Mouse (Mus musculus): Measurements from ENCODE around the gene Mctp1. TPM values are rescaled to one million over a fixed set of nuclear protein-coding genes. Genes with fewer than 3 reads are reported as not detected.

Mctp1 gene
- polyA plus RNA-seq, 1 experiment = 0.44 TPM

DNA sequence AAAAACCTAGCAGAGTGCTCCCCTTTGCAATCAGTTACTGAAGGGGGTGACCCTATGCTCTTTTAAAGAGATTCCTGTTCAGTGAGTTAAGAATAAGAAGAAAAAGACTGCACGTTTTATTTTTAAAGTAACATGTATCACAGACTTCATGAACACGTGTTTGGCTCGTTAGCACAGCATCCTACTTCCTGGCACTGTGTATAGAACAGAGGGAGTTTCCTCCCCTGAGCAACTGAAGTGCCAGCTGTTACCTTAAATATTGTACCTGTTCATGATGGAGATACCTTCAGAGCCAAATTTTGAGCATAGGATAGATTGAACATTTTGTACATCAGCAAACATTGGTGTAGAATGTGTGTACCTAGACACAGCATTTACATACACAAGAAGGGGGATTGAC lies 494.7 kb downstream of the Mctp1 start:
- Histone ChIP-seq H3K4me1 (ENCODE audit: control insufficient read depth, insufficient read depth, low read length) (no peaks in the 10 kb centered on the region), H3K36me3 (ENCODE audit: control insufficient read depth, insufficient read depth, low read length) (no peaks in the 10 kb centered on the region), H3K27ac (ENCODE audit: control insufficient read depth, insufficient read depth, low read depth, low read length) (no peak overlapping the region), H3K27me3 (ENCODE audit: control insufficient read depth, insufficient read depth, low read length) (no peaks in the 10 kb centered on the region), H3K4me3 (ENCODE audit: control insufficient read depth, low read depth, low read length) (no peak overlapping the region)
- TF ChIP-seq CTCF (IDR thresholded peaks at IDR 0.05; ENCODE audit: control insufficient read depth, insufficient read depth, insufficient replicate concordance, low read depth, low read length) (no peak), POLR2A (IDR thresholded peaks at IDR 0.05; ENCODE audit: control insufficient read depth, low read depth, low read length) (no peak)

DNA sequence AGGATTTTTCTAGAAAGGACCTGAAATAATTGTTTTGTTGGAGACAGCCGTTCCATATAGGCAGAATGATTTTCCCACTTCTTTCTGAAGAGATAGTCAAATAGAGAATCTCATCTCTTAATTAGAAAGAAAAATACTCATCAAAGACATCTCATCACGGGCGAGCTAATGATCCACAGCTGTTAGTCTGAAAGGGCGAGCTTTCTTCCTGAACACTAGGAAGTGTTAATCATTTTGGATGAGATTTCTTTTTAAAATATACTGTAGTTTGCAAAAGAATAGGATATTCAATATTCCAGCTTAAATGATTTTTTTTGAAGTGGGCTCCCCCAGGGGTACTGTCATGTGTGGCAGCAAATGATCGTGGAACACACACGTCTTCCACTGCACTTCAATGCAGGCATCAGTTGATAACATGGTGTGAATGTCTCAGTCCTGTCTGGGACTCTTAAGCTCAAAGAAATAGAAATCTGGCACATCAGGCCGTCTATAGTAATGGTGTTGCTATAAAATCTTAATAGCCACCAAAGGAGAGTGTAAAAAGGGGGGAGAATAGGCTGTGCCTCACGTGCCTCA lies 500.3 kb downstream of the Mctp1 start:
- no peaks in the 10 kb centered on the region for H3K36me3 ChIP-seq (ENCODE audit: control insufficient read depth, insufficient read depth, low read length)
- H3K27ac ChIP-seq (ENCODE audit: control insufficient read depth, insufficient read depth, low read depth, low read length) = no peak overlapping the region
- no peak for TF ChIP-seq POLR2A (IDR thresholded peaks at IDR 0.05; ENCODE audit: control insufficient read depth, low read depth, low read length)
- TF ChIP-seq CTCF (IDR thresholded peaks at IDR 0.05; ENCODE audit: control insufficient read depth, insufficient read depth, insufficient replicate concordance, low read depth, low read length) = no peak
- no peaks in the 10 kb centered on the region for H3K4me1 ChIP-seq (ENCODE audit: control insufficient read depth, insufficient read depth, low read length)
- H3K27me3 ChIP-seq (ENCODE audit: control insufficient read depth, insufficient read depth, low read length) = no peaks in the 10 kb centered on the region
- H3K4me3 ChIP-seq (ENCODE audit: control insufficient read depth, low read depth, low read length) = no peak overlapping the region

DNA sequence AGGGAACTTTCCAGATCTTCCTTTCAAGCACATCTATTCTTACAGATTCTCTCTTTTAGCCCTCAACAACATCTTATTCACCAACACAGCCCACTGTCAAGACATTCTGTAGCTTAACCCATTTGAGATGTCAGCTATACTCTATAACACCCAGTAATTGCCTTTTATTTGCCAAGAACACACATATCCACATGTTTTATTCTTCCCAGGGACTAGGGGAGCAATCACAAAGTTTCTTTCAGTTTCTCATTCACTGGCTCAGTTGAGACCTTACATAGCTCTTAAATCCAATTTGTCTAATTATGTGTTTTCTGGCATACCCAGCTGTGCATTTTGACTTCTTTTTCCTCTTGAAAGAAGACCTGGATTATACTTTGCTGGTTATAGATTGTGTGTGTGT lies 508.7 kb downstream of the Mctp1 start:
- Histone ChIP-seq H3K27ac (ENCODE audit: control insufficient read depth, insufficient read depth, low read depth, low read length) (no peak overlapping the region), H3K4me1 (ENCODE audit: control insufficient read depth, insufficient read depth, low read length) (no peaks in the 10 kb centered on the region), H3K36me3 (ENCODE audit: control insufficient read depth, insufficient read depth, low read length) (no peaks in the 10 kb centered on the region), H3K27me3 (ENCODE audit: control insufficient read depth, insufficient read depth, low read length) (no peaks in the 10 kb centered on the region), H3K4me3 (ENCODE audit: control insufficient read depth, low read depth, low read length) (no peak overlapping the region)
- TF ChIP-seq POLR2A (IDR thresholded peaks at IDR 0.05; ENCODE audit: control insufficient read depth, low read depth, low read length) (no peak), CTCF (IDR thresholded peaks at IDR 0.05; ENCODE audit: control insufficient read depth, insufficient read depth, insufficient replicate concordance, low read depth, low read length) (no peak)

DNA sequence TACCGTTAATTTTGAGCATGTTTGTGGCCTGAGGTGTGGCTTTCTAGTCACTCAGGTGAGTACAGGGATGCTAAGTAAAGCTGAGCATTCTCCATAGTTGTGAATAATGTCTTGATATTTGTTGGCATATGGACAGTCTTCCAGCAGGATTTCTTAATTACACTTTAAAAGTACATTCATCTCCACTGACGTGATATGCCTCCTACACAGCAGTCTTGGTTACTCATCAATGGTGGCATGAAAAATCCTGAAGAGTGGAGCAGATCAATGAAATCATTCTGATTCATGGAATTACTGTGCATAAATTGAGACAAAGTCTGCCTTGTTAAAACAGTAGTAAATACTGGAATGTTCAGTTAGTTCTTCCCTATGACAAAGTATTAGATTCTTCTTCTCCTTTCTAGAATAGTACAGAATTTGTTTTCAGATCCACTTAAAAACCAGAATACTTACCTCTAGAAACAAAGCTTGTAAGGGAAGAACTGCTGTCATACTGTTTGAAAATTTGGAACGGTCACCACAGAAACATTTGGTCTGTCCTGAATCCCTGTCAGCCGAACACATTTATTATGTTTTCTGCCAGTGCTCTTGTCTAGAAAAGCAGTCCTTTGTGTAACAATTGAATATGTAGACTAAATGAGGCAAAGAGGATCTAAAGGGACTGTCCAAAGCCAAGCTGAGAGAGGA lies 511.6 kb downstream of the Mctp1 start:
- Histone ChIP-seq H3K27me3 (ENCODE audit: control insufficient read depth, insufficient read depth, low read length) (no peaks in the 10 kb centered on the region), H3K4me1 (ENCODE audit: control insufficient read depth, insufficient read depth, low read length) (no peaks in the 10 kb centered on the region)

DNA sequence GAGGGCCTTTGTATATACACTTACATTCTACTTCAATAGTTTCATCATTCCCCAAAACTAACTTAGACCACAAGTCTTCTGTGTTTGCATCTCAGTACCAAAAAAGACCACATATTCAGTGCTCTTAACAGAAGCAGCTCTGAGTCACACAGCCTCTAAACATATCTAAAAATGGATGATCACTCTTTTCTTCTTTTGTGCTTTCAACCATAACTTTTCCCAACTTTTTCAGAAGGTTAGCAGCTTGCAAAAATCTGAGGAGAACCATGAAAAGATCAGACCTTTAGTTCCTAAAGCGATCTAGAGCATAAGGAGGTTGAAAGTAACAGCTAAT lies 512.1 kb downstream of the Mctp1 start:
- Histone ChIP-seq H3K27me3 (ENCODE audit: control insufficient read depth, insufficient read depth, low read length) (no peaks in the 10 kb centered on the region), H3K4me3 (ENCODE audit: control insufficient read depth, low read depth, low read length) (no peak overlapping the region), H3K27ac (ENCODE audit: control insufficient read depth, insufficient read depth, low read depth, low read length) (no peak overlapping the region), H3K36me3 (ENCODE audit: control insufficient read depth, insufficient read depth, low read length) (no peaks in the 10 kb centered on the region), H3K4me1 (ENCODE audit: control insufficient read depth, insufficient read depth, low read length) (no peaks in the 10 kb centered on the region)
- TF ChIP-seq CTCF (IDR thresholded peaks at IDR 0.05; ENCODE audit: control insufficient read depth, insufficient read depth, insufficient replicate concordance, low read depth, low read length) (no peak), POLR2A (IDR thresholded peaks at IDR 0.05; ENCODE audit: control insufficient read depth, low read depth, low read length) (no peak)

More for the DNA sequence above, 511.6 kb downstream of the Mctp1 start:
- Histone ChIP-seq H3K4me3 (ENCODE audit: control insufficient read depth, low read depth, low read length) (no peak overlapping the region), H3K36me3 (ENCODE audit: control insufficient read depth, insufficient read depth, low read length) (no peaks in the 10 kb centered on the region), H3K27ac (ENCODE audit: control insufficient read depth, insufficient read depth, low read depth, low read length) (no peak overlapping the region)
- TF ChIP-seq POLR2A (IDR thresholded peaks at IDR 0.05; ENCODE audit: control insufficient read depth, low read depth, low read length) = no peak
- TF ChIP-seq CTCF (IDR thresholded peaks at IDR 0.05; ENCODE audit: control insufficient read depth, insufficient read depth, insufficient replicate concordance, low read depth, low read length) = no peak

DNA sequence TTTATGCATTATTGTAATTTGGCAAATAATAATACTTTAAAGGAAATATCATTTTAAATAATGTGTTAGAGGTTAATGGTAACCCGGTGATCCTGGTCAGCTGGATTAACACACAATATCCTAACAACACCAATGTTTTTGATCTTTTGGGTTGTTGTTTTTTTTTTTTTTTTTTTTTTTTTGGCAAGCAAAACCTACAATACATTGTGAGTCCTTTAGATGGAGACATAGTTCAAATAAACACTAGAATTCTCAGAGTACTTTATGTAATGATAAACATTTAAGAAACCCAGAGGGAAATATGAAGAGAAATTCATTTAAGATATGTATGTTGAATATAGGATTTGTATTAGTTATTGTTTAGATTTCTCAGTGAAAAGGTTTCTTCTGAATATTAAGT lies 534.0 kb downstream of the Mctp1 start:
- TF ChIP-seq POLR2A (IDR thresholded peaks at IDR 0.05; ENCODE audit: control insufficient read depth, low read depth, low read length) (no peak), CTCF (IDR thresholded peaks at IDR 0.05; ENCODE audit: control insufficient read depth, insufficient read depth, insufficient replicate concordance, low read depth, low read length) (no peak)
- Histone ChIP-seq H3K4me1 (ENCODE audit: control insufficient read depth, insufficient read depth, low read length) (no peaks in the 10 kb centered on the region), H3K36me3 (ENCODE audit: control insufficient read depth, insufficient read depth, low read length) (no peaks in the 10 kb centered on the region), H3K27me3 (ENCODE audit: control insufficient read depth, insufficient read depth, low read length) (no peaks in the 10 kb centered on the region), H3K4me3 (ENCODE audit: control insufficient read depth, low read depth, low read length) (no peak overlapping the region), H3K27ac (ENCODE audit: control insufficient read depth, insufficient read depth, low read depth, low read length) (no peak overlapping the region)

DNA sequence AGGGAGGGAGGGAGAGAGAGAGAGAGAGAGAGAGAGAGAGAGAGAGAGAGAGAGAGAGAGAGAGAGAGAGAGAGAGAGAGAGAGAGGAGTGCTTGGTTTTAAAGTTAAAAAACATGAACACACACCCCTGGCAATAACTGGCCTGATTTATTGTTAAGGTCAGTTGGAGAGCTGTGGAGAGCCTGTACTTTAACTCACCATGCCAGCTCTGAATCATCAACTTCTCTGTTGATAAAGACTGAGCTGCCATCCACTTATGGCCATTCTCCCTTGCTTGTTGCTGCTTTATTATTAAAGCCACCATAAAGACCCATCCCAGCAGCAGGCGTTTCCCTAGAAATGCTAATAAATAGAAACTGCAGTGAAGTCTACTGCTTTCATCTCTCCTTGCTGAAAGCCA lies 542.5 kb downstream of the Mctp1 start:
- H3K4me3 ChIP-seq (ENCODE audit: control insufficient read depth, low read depth, low read length) = no peak overlapping the region
- H3K4me1 ChIP-seq (ENCODE audit: control insufficient read depth, insufficient read depth, low read length) = no peaks in the 10 kb centered on the region
- H3K27me3 ChIP-seq (ENCODE audit: control insufficient read depth, insufficient read depth, low read length) = no peaks in the 10 kb centered on the region
- no peaks in the 10 kb centered on the region for H3K36me3 ChIP-seq (ENCODE audit: control insufficient read depth, insufficient read depth, low read length)
- no peak overlapping the region for H3K27ac ChIP-seq (ENCODE audit: control insufficient read depth, insufficient read depth, low read depth, low read length)
- TF ChIP-seq CTCF (IDR thresholded peaks at IDR 0.05; ENCODE audit: control insufficient read depth, insufficient read depth, insufficient replicate concordance, low read depth, low read length) (no peak), POLR2A (IDR thresholded peaks at IDR 0.05; ENCODE audit: control insufficient read depth, low read depth, low read length) (no peak)
